Mouse (Mus musculus): ENCODE results near the gene Pla2g4a. TPM values are rescaled to one million over a fixed set of nuclear protein-coding genes. Genes with fewer than 3 reads are reported as not detected.
A peak's percentile ranks its signal among the peaks of the same experiment; 100 is the strongest.

The Pla2g4a gene
- 38.9 and 42.0 TPM in 2 replicates for polyA plus RNA-seq (2015; fragmentation: Nextera tagmentation; extraction: Ambion mirVana)

DNA sequence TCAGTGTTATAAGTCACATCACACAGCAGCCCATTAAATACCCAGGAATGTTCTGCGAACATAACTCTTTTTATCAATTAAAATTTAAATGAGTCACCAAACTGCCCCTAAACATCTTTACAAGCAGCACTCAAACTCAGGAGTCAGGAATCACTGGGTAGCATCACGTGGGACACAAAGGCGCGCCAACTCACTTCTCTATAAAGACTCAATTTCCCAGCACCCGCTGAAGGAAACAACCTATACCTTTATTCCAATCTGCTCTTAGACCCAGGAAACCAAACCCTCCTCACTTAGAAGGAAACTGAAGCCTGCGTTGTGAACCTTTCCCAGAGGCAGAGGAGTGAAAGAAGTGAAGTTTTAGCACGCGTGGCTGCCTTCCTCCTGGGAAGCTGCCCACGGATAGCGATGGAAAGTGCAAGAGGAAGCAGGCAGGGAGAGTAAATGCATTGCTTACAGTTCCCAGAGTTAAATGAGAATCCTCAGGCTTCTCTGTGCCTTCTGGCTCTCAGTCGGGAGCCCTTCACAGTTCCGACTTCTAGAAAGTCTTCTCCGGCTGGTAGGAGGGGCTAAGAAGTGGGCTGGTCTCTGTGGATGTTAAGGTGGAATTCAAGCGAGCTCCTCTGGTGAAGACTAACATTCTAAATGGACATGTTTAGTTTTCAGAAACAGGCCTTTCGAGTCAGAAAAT lies at the start of gene Pla2g4a:
TSS of gene Pla2g4a (minus strand) at position 557 of the 691 bp plus-strand sequence.
- H3K9ac ChIP-seq: peak within 1 kb of the TSS; percentile 53
- H3K4me2 ChIP-seq: peak within 1 kb of the TSS; percentile 72
- peak within 1 kb of the TSS; percentile 96 for H3K27ac ChIP-seq
- no peaks in the 10 kb centered on the region for H3K9me3 ChIP-seq (replicated peaks)
- WGBS: 8% methylated on average over 15 of the region's 15 CpGs
- H3K27me3 ChIP-seq: no peaks in the 10 kb centered on the region
- H3K4me3 ChIP-seq (replicated peaks): peak within 1 kb of the TSS; percentile 59
- peak; percentile 93 for ATAC-seq (replicated peaks; ENCODE audit: low FRiP score)
- peaks cover 7% of the 10 kb centered on the region for H3K4me1 ChIP-seq
- no peaks in the 10 kb centered on the region for H3K36me3 ChIP-seq

DNA sequence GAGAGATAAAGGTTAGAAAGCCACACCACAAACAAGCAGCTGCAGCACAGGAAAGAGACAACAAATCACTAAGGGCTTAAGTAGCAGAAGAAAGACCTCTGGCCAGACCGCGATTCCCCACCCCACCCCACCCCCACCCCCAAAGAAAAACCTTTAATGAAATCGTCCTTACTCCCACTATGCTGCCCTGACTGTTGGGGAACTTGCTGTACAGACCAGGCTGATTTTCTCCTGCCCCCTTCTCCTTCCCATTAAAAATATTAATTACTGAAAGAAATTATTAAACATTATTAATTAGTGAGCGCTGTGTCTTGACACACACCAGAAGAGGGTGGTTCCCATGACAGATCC lies 49.5 kb upstream of the Pla2g4a start:
- Histone ChIP-seq H3K4me1 (no peaks in the 10 kb centered on the region), H3K4me2 (no peak overlapping the region), H3K4me3 (replicated peaks) (no peak overlapping the region), H3K9ac (no peak overlapping the region), H3K9me3 (replicated peaks) (no peaks in the 10 kb centered on the region), H3K36me3 (no peaks in the 10 kb centered on the region), H3K27ac (no peak overlapping the region), H3K27me3 (no peaks in the 10 kb centered on the region)
- no peak for ATAC-seq (replicated peaks; ENCODE audit: low FRiP score)
- WGBS: 62% methylated on average over 4 of the region's 4 CpGs

DNA sequence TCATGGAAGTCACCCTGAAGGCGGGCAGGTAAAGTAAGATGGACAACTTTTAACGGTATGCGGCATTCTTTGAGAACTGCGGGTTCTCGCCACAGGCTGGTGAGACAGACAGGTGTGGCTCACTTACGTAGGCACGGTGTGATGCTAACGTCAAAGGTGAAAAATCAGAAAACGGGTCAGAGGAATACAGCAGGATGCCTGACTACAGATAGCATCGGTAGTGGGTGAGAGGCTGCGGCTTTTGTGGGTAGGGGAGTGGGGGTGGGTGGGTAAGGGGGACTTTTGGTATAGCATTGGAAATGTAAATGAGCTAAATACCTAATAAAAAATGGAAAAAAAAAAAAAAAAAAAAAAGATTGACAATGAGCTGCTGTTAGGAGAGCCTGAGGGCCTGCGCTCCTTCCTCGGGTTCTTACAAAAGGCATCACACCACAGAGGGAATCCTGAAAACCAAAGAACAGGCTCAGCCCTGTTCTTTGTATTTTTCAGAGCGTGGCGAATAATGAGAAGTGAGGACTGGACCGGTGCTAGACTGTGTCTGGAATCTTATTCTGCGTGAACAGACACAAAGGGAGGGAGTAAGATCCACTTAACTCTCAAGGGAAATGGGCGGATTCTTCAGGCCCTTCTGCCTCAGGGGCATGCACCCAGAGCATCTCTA lies 49.0 kb upstream of the Pla2g4a start:
- no peaks in the 10 kb centered on the region for H3K27me3 ChIP-seq
- no peak overlapping the region for H3K4me3 ChIP-seq (replicated peaks)
- no peak overlapping the region for H3K4me2 ChIP-seq
- no peak overlapping the region for H3K9ac ChIP-seq
- WGBS: 88% methylated on average over 18 of the region's 18 CpGs
- H3K36me3 ChIP-seq: no peaks in the 10 kb centered on the region
- no peak for ATAC-seq (replicated peaks; ENCODE audit: low FRiP score)
- no peaks in the 10 kb centered on the region for H3K9me3 ChIP-seq (replicated peaks)
- no peaks in the 10 kb centered on the region for H3K4me1 ChIP-seq
- H3K27ac ChIP-seq: no peak overlapping the region

DNA sequence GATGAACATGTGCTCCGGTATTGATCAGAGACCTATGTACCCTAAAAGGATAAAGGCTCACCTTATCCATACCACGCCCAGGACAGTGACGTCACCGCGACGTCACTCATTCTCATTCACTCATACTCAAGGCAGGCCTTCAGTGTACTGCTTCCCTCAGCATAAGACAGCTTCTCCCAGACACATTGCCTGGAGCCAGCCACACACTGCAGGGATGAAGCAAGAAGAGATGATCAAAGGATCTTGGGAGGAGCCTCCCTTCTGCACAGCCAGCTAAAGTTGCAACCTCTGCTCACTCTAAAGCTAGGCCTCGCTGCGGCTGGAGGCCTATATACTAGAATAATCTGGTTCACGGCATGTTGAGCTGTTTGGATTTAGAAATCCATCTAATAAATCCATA lies 48.0 kb upstream of the Pla2g4a start:
- H3K4me3 ChIP-seq (replicated peaks): no peak overlapping the region
- H3K9me3 ChIP-seq (replicated peaks): no peaks in the 10 kb centered on the region
- no peak overlapping the region for H3K9ac ChIP-seq
- no peak overlapping the region for H3K27ac ChIP-seq
- no peaks in the 10 kb centered on the region for H3K4me1 ChIP-seq
- H3K27me3 ChIP-seq: no peaks in the 10 kb centered on the region
- H3K36me3 ChIP-seq: no peaks in the 10 kb centered on the region
- H3K4me2 ChIP-seq: no peak overlapping the region
- no peak for ATAC-seq (replicated peaks; ENCODE audit: low FRiP score)
- WGBS: 90% methylated on average over 9 of the region's 9 CpGs

DNA sequence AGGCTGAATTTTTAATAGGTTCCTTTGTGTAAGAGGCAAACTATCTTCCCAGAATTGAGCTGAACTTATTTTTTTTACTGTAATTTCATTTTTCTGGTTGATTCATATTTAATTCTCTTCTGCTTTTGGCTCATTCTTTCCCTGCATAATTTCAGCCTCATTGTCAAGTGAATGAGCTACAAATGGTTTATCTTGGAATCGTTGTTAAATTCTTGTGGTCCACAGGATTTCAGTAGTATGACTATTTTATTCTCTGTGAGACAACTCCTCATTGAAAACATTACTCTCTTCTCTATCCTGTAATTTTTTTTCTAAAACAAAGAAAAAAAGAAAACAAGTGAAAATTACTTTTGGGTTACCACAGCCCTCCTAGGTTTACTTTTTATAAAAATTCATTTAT lies 14.5 kb upstream of the Pla2g4a start:
- Histone ChIP-seq H3K36me3 (no peaks in the 10 kb centered on the region), H3K4me3 (replicated peaks) (no peak overlapping the region), H3K27me3 (no peaks in the 10 kb centered on the region), H3K9ac (no peak overlapping the region), H3K9me3 (replicated peaks) (no peaks in the 10 kb centered on the region), H3K4me1 (no peaks in the 10 kb centered on the region), H3K4me2 (no peak overlapping the region), H3K27ac (no peak overlapping the region)
- no peak for ATAC-seq (replicated peaks; ENCODE audit: low FRiP score)
- 83% methylated on average over 1 of the region's 1 CpGs for WGBS

DNA sequence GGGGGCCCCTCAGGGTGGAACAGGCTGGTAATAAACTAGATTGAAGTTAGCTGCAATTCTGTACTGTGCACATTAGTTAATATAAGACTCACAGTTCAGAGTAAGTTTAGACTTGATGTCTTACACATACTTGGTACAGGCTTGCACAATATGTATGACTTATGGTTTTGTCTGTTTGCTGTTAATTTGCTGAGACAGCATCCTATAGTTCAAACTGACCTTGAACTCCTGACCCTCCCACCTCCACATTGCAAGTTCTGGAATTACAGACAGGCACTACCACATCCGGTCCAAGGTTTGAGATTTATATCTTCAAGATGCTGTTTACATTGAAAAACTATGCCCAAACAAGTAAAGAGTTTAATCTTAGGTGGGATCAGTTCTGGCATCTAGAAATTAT lies 4.7 kb upstream of the Pla2g4a start:
- Histone ChIP-seq H3K9ac (no peak overlapping the region), H3K27ac (peak overlapping the region; percentile 54; the same call in 1 of the 2 replicates), H3K9me3 (replicated peaks) (no peaks in the 10 kb centered on the region), H3K4me3 (replicated peaks) (no peak overlapping the region), H3K27me3 (no peaks in the 10 kb centered on the region), H3K36me3 (no peaks in the 10 kb centered on the region), H3K4me1 (peaks cover 8% of the 10 kb centered on the region), H3K4me2 (no peak overlapping the region)
- ATAC-seq (replicated peaks; ENCODE audit: low FRiP score): peak; percentile 23; the same call in 1 of the 2 replicates
- WGBS: 18% methylated on average over 1 of the region's 1 CpGs

DNA sequence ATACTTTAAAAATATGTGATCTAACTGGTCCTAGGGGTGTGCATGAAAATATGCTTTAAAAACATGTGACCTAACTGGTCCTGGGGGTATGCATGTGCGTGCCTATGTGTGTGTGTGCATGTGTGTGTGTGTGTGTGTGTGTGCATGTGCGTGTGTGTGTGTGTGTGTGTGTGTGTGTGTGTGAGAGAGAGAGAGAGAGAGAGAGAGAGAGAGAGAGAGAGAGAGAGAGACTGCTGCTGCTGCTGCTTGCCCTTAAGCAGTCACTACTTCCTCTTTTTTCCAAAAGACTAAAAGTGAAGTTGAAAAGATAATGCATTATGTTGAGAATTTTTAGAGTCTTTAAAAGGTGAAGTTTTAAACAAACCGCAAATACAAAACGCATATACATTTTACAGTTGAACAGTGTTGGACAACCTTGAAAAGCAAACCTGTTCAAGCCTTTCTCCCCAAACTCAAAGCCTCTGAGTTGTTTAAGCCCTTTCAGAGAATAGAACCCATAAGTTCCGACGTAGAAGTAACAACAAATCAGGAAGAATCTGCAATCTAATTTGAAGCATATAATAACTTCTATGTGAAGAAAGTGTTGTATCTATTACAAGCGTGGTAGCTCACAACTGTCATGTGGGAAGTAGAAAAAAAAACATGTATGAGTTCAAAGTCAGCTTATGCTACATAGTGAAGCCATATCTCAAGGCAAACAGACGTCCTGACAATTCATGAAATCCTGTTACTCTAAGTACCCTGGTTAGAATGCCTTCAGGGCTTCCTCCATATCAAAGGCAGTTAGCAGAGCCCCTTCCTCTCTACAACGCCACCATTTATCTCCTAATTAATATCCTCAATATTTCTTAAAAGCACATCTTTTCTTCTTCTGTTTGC lies 574 bp upstream of the Pla2g4a start:
- H3K27me3 ChIP-seq: no peaks in the 10 kb centered on the region
- H3K9me3 ChIP-seq (replicated peaks): no peaks in the 10 kb centered on the region
- H3K9ac ChIP-seq: no peak overlapping the region
- H3K27ac ChIP-seq: peak overlapping the region; percentile 96
- no peak; the same call in 1 of the 2 replicates for ATAC-seq (replicated peaks; ENCODE audit: low FRiP score)
- 65% methylated on average over 9 of the region's 9 CpGs for WGBS
- peak overlapping the region; percentile 72 for H3K4me2 ChIP-seq
- peak overlapping the region; percentile 59 for H3K4me3 ChIP-seq (replicated peaks)
- H3K36me3 ChIP-seq: no peaks in the 10 kb centered on the region
- H3K4me1 ChIP-seq: peaks cover 8% of the 10 kb centered on the region

DNA sequence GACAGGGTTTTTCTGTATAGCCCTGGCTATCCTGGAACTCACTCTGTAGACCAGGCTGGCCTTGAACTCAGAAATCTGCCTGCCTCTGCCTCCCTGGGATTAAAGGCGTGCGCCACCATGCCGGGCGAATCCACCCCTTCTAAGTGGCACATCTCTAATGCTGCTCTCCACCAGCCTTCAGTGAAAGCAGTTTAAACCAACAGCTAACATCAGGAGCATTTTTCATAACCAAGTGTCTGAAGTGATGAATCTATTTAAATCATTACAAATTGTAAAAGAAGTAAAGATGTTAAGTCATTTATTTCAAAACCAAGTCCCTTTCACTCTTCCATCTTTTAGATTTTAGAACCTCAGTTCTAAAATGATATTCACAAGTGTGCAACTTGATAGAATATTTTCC lies 839 bp downstream of the Pla2g4a start:
- 93% methylated on average over 4 of the region's 4 CpGs for WGBS
- Histone ChIP-seq H3K36me3 (no peaks in the 10 kb centered on the region), H3K27ac (peak overlapping the region; percentile 96), H3K9ac (no peak overlapping the region), H3K4me1 (peaks cover 1% of the 10 kb centered on the region; the same call in 1 of the 2 replicates), H3K27me3 (no peaks in the 10 kb centered on the region), H3K4me3 (replicated peaks) (peak overlapping the region; percentile 59), H3K4me2 (peak overlapping the region; percentile 72), H3K9me3 (replicated peaks) (no peaks in the 10 kb centered on the region)
- ATAC-seq (replicated peaks; ENCODE audit: low FRiP score): no peak

DNA sequence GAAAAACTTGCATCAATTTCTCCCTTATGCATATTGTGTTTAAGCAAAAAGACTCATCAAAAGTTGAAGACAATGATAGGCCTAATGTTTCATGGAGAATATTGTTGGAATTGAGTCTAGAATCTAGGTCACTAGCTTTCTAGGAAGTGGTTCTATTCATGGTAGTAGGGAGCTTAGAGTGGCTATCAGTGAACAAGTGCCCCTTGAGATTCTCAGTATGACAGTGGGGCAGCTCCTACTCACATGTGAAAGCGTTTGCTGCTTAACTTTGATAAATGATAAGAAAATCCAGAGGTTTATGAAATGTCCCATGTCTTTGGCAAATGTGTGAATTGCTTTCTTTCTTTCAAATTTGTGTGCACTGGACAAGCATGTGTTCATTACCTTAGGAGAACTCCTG lies 2.0 kb downstream of the Pla2g4a start:
- WGBS: 53% methylated on average over 1 of the region's 1 CpGs
- no peak for ATAC-seq (replicated peaks; ENCODE audit: low FRiP score)
- Histone ChIP-seq H3K4me2 (no peak overlapping the region), H3K9me3 (replicated peaks) (no peaks in the 10 kb centered on the region), H3K4me3 (replicated peaks) (no peak overlapping the region), H3K4me1 (no peaks in the 10 kb centered on the region), H3K27ac (no peak overlapping the region), H3K9ac (no peak overlapping the region), H3K36me3 (no peaks in the 10 kb centered on the region), H3K27me3 (no peaks in the 10 kb centered on the region)

DNA sequence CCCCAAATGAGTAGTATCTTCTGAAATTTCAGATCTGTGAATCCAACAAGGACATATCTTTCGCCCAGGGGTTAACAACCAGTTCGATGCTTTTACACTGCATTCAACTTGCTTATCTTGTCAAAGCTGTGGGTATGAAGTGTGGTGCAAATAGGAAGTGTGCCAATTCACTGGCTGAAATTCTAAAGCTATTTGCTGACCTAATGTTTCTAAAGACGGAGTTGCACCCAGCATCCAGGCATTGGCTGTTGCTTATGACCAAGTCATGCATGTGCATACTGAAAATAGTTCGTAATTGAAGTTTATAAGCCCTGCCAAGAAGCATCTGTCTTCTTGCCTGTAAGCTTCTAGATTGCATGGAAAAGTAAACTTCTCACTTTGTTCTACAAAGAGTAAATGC lies 5.6 kb downstream of the Pla2g4a start:
- no peak for ATAC-seq (replicated peaks; ENCODE audit: low FRiP score)
- 78% methylated on average over 4 of the region's 4 CpGs for whole genome bisulfite sequencing
- Histone ChIP-seq H3K4me2 (no peak overlapping the region), H3K9ac (no peak overlapping the region), H3K27ac (no peak overlapping the region), H3K36me3 (no peaks in the 10 kb centered on the region), H3K27me3 (no peaks in the 10 kb centered on the region), H3K9me3 (replicated peaks) (no peaks in the 10 kb centered on the region), H3K4me3 (replicated peaks) (no peak overlapping the region), H3K4me1 (0 out of 2 replicates have a peak, but pooled peaks cover 4% of the 10 kb centered on the region)

DNA sequence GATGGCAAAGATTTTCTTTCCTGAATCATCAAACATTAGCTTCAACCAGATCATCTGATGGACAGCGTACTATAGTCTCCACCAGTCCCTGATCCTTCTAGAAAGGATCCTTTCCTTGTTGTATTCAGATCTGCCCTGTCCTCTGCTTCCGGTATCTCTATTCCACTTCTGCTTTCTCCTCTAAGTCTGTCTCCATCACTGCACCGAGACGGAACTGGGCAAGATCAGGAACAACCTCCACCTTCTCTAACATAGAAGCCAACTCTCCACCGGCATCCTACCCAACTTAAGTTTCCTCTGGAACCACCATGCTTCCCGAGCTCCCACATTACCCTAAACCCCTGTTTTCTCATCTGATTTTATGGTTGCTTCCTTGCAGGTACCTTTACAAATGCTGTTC lies 7.1 kb downstream of the Pla2g4a start:
- Histone ChIP-seq H3K4me1 (peaks cover 8% of the 10 kb centered on the region; the same call in 1 of the 2 replicates), H3K4me3 (replicated peaks) (no peak overlapping the region), H3K9me3 (replicated peaks) (no peaks in the 10 kb centered on the region), H3K4me2 (no peak overlapping the region), H3K27ac (no peak overlapping the region), H3K27me3 (no peaks in the 10 kb centered on the region), H3K9ac (no peak overlapping the region), H3K36me3 (no peaks in the 10 kb centered on the region)
- no peak for ATAC-seq (replicated peaks; ENCODE audit: low FRiP score)
- WGBS: 93% methylated on average over 6 of the region's 6 CpGs

DNA sequence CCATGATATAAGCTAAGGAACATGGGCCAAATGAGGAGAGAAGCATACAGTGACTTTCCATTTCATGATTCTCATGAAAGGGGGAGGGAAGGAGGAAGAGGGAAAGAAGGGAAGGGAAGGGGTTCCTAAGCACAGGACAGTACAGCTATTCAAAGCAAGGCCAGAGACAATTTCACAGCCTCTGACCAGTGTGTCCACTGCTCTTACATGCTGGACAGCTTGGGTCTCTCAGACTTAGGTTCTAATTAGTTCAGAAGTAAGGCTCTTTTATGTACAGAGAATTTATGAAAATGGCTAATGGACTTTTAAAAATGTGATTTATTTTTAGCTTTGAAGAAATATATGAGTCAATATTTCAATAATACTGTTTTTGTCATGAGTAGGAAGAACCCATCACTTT lies 9.0 kb downstream of the Pla2g4a start:
- Histone ChIP-seq H3K9me3 (replicated peaks) (no peaks in the 10 kb centered on the region), H3K27ac (no peak overlapping the region), H3K4me1 (peaks cover 8% of the 10 kb centered on the region; the same call in 1 of the 2 replicates), H3K36me3 (no peaks in the 10 kb centered on the region), H3K4me3 (replicated peaks) (no peak overlapping the region), H3K9ac (no peak overlapping the region), H3K4me2 (no peak overlapping the region), H3K27me3 (no peaks in the 10 kb centered on the region)
- ATAC-seq (replicated peaks; ENCODE audit: low FRiP score): no peak; the same call in 1 of the 2 replicates

All from kidney, embryonic 15.5 days (tissue).